Mouse (Mus musculus): ENCODE results near the gene Mapk14.

Gene Mapk14

GRCm38 (mm10) chr17:28690776-28691686 is at the start of gene Mapk14:
Gene Mapk14 (plus strand): TSS chr17:28691329.
- peak; percentile 98 for DNase-seq

DNA sequence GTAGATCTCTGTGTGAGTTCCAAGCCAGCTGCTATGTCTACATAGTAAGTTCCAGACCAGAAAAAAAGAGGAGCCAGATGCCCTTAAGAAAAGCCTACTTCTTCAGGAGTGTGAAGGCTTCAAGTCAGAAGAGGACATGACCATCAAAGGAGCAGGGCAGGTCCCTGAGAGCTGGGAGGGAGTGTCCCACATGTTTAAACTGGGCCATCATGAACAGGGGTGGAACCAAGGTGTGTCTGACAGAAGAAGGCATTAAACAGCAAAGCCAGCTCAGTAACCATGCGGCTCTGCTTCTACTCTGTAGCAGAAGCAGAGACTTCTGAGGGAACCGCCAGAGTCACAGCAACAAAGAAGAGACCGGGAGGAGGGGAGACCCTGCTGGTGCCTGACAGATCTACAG is 47.4 kb upstream of the Mapk14 start:
- DNase-seq, result no peak

GRCm38 (mm10) chr17:28644112-28644511 is 47.0 kb upstream of the Mapk14 start:
- DNase-seq, result no peak

GRCm38 (mm10) chr17:28646221-28646620 is 44.9 kb upstream of the Mapk14 start:
- DNase-seq, result no peak

DNA sequence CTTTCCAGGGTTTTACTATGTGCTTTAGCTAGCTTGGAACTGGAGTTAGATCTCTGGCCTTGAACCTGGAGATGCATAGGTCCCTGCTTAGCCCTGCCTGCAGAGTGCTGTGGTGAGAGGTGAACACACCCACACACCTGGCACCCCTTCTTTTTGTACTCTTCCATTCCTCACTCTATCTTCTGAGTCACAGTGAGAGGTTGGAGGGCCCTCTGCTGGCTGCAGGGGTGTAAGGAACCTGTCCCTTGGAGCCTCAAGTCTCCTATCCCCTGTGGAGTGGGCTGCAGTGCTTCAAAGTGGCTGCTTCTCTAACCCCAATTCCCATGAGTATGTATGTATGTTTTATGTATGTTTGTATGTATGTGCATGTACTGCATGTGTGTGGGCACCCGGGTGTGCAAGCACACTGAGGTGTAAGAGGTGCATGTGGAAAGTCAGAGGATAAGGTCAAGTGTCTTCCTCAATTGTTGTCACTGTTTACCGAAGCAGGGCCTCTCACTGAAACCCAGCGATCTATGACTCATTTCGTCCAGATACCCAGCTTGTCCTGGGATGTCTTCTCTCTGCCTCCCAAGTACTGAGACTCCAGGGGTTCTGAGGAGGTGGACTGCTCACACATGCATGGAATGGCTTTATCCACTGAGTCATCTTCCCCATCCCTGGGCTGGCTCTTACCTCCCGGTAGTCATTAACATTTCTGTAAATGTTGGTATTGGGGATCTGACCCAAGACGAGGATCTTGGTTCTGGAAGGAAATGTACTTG is 42.3 kb upstream of the Mapk14 start:
- DNase-seq, result peak; percentile 48

DNA sequence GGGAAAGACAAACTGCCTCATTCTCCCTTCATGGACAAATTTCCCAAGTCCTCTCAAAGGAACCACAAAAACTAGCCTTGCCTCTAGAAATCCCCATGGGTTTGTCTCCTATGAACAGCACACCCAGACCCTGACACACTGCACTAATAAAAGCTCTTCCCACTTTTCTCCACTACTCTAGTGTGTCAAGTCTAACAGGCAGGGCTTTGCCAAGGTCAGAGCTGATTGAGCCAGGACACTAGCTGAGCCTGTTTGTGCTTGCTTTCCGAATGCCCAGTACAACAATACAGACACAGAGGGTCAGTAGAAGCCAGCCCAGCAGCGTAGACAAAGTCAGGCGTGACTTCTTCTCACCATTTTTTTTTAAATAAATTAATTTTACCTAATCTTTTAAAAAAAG is 40.9 kb upstream of the Mapk14 start:
- DNase-seq, result no peak

DNA sequence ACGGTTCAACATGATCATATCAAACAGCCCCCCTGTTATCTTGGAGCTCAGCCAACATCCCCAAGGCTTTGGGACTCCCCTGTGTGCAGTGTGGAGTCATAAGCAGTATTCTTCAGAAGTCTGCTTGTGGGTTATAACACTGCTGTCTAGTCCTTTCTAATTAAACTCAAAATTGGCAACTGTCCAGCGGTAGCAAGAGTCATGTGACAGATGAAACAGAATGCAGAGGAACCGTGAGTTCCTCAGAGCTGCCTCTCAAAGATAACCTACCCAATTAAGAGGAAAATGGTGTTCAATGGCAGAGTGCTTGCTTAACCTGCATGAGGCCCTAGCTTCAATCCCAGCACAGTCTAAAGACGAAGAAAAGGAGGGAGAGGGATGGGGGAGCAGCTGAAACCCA is 33.2 kb upstream of the Mapk14 start:
- no peak for DNase-seq

- no peak for DNase-seq
Observed at GRCm38 (mm10) chr17:28659564-28659963, 31.6 kb upstream of the Mapk14 start.

DNA sequence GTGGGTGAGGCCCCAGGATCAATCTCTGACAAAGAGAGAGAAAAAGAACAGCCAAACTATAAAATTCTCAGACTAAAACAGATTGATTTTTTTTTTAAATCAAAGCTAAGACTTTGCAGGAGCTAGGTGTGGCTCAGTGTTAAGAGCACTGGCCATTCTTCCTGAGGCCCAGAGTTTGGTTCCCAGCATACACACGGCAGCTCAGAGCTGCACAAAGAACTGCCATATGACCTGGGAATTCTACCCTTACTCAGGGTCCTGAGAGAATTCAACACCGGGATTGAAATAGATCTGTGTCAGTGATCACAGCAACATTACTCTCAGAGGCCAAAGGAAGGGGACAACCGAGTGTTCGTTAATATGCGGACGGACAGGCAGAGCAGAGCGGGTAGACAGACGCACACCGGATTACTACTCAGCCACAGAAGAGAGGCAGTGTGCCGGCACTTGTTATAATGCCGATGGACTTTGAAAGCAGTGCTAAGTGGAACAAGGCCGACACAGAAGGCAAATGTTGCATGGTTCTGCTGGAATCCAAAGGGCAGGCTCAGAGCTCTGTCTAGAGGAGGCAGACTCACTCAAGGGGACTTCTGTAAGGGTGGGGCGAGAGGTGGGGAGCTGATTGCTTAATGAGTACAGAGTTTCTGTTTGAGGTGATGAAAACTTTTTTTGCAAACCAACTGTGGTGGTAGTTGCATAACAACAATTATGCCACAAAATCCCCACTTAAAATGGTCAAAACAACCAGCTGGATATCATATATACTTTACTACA is 8.6 kb upstream of the Mapk14 start:
- DNase-seq, result no peak

DNA sequence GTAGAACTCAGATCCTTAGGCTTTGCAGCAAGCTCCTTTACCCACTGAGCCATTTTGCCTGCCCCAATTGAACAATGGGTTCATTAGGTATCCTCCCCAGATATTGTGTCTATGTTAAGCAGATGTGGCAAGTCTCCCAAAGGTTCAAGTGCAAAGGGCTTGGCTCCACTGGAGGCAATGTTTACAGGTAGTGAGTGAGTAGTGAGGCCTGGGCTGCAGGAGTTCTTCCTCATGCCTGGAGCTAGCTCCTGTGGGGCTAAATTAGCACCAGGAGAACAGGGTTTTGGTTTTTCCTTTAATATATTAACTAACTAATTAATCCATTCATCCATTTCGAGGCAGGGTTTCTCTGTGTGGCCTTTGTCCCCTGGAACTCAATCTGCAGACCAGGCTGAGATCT is 7.5 kb upstream of the Mapk14 start:
- no peak for DNase-seq

DNA sequence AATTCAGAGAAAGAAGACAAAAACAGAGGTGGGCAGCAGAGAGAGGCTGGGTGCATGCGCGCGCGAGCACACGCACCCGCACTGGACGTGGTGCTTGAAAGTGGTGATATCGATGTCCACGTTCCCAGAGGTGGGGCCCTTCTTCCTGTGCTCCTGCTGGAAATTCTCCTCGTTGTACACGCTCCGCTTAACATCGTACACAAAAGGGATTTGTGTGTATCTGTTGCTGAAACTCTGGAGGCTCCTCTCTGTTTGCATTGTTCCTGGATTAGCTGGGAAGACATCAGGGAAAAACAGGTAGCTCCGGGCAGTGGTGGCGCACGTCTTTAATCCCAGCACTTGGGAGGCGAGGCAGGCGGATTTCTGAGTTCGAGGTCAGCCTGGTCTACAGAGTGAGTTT is 6.5 kb upstream of the Mapk14 start:
- DNase-seq, result no peak

GRCm38 (mm10) chr17:28687354-28687753 is 3.8 kb upstream of the Mapk14 start:
- DNase-seq, result no peak

DNA sequence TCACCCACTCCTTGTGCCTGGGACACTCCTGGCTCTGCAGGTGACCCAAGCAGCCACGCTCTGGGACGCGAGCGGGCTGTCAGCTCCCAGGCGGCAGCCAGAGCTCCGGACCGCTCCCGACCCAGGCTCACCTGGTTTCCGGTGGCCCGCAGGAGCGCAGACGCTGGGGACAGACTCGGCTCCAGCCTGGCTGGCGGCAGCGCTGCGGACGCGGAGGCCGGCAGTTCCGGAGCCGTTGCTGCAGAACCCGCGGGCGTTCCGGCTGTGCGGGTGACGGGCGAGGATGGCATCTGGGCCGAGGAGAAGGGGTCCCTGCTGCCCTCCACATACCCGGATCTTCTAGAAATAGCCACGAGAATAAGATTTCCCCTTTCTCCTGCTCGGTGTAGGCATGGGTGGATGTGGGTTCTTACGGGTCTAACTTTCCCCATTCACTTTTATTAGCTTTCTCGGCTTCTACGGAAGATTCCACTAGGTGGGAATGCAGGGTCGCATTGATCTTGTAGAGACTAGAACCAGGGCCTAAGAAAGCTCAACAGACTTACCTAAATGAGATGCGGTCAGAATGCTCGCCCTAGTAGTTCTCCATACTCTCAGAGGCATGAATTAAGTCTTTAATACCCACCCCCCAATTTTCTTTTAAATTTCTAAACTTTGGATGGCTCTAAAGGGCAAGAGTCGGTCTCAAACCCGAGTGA is 1.4 kb upstream of the Mapk14 start, which contains the start of gene Slc26a8:
TSS of gene Slc26a8 (minus strand) at position 648 of the 698 bp plus-strand sequence.
- DNase-seq, result peak; percentile 26

- DNase-seq, result peak; percentile 48
Observed at GRCm38 (mm10) chr17:28691687-28692340, 685 bp downstream of the Mapk14 start.

GRCm38 (mm10) chr17:28692341-28692710 is 1.2 kb downstream of the Mapk14 start:
- peak; percentile 35 for DNase-seq

GRCm38 (mm10) chr17:28693086-28693485 is 2.0 kb downstream of the Mapk14 start:
- DNase-seq, result no peak

GRCm38 (mm10) chr17:28694078-28694477 is 2.9 kb downstream of the Mapk14 start:
- no peak for DNase-seq

DNA sequence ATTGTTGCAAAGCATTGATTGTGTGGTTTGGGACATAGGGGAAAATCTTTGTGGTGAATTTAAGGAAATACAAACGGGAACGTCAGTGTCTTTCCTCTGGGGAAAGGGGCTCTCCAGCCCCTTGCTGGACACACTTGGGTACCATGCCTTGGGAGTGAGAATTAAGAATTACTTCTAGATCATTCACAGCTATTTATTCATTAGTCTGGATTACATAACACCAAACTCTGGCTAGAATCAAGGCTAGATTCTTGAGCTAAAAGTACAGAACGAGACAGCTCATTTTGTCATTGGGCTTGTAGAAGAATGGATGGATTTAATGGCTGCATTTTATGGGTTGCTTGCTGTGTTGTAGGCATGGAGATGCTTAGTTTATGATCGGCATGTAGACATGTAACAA is 3.7 kb downstream of the Mapk14 start:
- DNase-seq, result no peak

DNA sequence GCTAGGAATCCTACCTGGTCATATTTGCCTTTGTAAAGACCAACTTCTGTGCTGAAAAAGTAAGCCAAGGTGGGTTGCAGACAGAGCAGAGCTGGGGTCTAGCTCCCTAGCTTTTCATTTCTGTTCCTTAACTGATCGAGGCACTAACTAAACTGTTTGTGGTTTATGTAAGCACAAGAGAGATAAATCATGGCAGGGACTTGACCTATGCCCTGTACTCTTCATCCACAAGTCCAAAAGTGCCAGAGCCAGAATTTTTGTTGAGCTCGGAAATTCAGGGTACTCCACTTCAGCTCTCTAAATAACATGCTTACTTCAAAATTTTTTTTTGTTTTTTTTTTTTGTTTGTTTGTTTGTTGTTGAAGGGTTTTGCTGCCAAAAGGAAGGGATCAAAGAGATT is 5.5 kb downstream of the Mapk14 start:
- DNase-seq, result no peak

DNA sequence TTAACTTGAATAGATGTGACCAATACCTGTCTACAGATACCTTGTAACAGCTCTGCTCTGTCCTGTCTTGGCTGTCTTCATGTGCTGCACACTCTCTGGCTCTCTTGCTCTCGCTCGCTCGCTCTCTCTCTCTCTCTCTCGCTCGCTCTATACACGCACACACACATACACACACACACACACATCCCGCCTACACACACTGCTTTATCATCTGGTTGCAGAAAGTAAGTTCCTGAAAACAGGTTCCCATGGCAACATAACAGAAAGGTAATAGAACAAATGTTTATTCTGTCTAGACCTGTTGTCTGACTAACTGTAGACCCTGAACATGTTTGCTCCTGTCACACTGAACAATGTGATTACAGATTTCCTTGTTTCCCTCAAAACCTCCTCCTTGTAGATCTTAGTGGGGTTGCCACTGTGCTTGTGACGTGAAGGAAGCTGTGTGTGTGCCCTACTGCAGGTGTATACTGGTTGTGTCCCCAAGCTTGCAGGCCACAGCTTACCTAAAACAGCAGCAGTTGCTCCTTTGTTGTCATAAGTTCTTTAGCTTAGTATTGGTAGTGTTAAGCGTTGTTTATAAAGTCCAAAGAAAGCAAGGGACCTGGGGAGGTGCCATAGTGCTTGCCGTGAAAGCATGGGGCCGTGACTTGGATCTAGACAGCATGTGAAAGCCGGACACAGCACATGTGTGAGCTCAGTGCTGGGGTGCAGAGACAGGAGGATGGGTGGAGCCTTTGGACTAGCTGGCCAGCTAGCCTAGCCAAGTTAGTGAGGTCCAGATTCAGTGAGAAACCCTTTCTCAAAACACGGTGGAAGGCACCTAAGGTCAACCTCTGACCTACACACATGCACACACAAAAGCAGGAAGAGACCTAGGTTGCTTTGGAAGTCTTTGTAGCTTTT is 6.4 kb downstream of the Mapk14 start:
- DNase-seq, result no peak

DNA sequence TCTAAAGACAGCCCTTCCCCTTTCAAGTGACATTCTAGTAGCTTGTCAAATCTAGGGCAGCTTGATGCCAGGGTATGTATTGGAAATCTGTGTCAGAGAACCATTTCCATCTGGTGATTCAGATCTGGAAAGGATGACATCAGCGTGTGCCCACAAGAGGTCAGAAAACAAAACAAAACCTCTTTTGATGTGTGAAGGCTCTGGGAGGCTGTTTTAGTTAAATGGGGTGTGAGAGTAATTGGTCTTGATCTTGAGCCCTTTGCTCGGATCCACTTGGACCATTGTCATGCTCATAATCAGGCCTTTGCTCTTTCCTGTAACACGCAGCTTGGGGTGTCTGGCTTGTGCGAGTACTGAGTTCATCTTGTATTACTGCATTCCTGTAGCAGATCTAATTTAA is 7.1 kb downstream of the Mapk14 start:
- no peak for DNase-seq

Data from right cerebral cortex, postnatal 4 days (tissue).